Mouse (Mus musculus): ENCODE measurements around the gene Gm3448. TPM values are rescaled to one million over a fixed set of nuclear protein-coding genes. Genes with fewer than 3 reads are reported as not detected.
A peak's percentile ranks its signal among the peaks of the same experiment; 100 is the strongest.

Gm3448 gene
- total and polyA plus RNA-seq, 3 experiments: 2.0 to 4.2 (median 3.8) TPM

GRCm38 (mm10) chr17:14959979-14960378, 81.4 kb downstream of the Gm3448 start (continued):
- no peak for TF ChIP-seq ZNF384 (IDR thresholded peaks at IDR 0.05; ENCODE audit: low read depth, low read length)
- TF ChIP-seq JUN (IDR thresholded peaks at IDR 0.05; ENCODE audit: insufficient read depth, low read depth, low read length): no peak
- no peak for TF ChIP-seq POLR2AphosphoS2 (IDR thresholded peaks at IDR 0.05; ENCODE audit: low read depth, low read length)
- TF ChIP-seq SIN3A (IDR thresholded peaks at IDR 0.05; ENCODE audit: low read length): peak; percentile 91
- no peak for TF ChIP-seq PAX5 (IDR thresholded peaks at IDR 0.05; ENCODE audit: low read length)
- TF ChIP-seq MAX (IDR thresholded peaks at IDR 0.05; ENCODE audit: low read length): peak; percentile 63; the same call in 1 of the 2 replicates
- TF ChIP-seq MXI1 (IDR thresholded peaks at IDR 0.05; ENCODE audit: low read depth, low read length): peak; percentile 87
- peak; percentile 12; the same call in 1 of the 2 replicates for TF ChIP-seq ETS1 (conservative IDR thresholded peaks at IDR 0.05; ENCODE audit: low read depth, low read length)
- TF ChIP-seq BHLHE40 (IDR thresholded peaks at IDR 0.05; ENCODE audit: low read depth, low read length): no peak

- Histone ChIP-seq H3K4me2 (ENCODE audit: insufficient read depth, low read depth, poor library complexity, severe bottlenecking) (peak overlapping the region; percentile 91), H3K79me2 (replicated peaks; ENCODE audit: control insufficient read depth, extremely low read depth, insufficient read depth, poor library complexity, severe bottlenecking) (peaks cover 50% of the 10 kb centered on the region), H3K36me3 (replicated peaks in 1 of 2; ENCODE audit: control insufficient read depth in 1 of 2, insufficient read depth in 1 of 2, low read length in 1 of 2) (peaks cover 26 to 45% of the 10 kb centered on the region in 2 experiments), H3K27ac (ENCODE audit: insufficient read depth, low read depth) (no peak overlapping the region), H3K4me3 (replicated peaks in 1 of 3; ENCODE audit: low read depth in 2 of 3, low read length in 2 of 3, poor library complexity in 1 of 3) (peak overlapping the region; percentile 57 to 95 (median 94)), H3K9me3 (replicated peaks; ENCODE audit: low read length) (no peaks in the 10 kb centered on the region), H3K9ac (ENCODE audit: insufficient read depth, low read depth) (peak overlapping the region; percentile 95), H3K27me3 (replicated peaks) (no peaks in the 10 kb centered on the region), H3K4me1 (ENCODE audit: control insufficient read depth in 1 of 2, insufficient read depth in 2 of 2) (peaks cover 10 to 46% of the 10 kb centered on the region in 2 experiments)
- in situ Hi-C loops (cut with MboI; ENCODE audit: low pct_ligation_motif_present, low pct_unique_long_range_greater_than_20kb, low sequenced_read_pairs): no loop called here
- no peak for DNase-seq (ENCODE audit: extremely low read depth)
- dilution Hi-C loops (cut with MboI; ENCODE audit: extremely low pct_ligation_motif_present, extremely low pct_unique_long_range_greater_than_20kb, low sequenced_read_pairs): no loop called here
- no peak for TF ChIP-seq MEF2A (IDR thresholded peaks at IDR 0.05; ENCODE audit: borderline replicate concordance, low read depth, low read length)
- no peak for TF ChIP-seq PAX5 (IDR thresholded peaks at IDR 0.05; ENCODE audit: low read length)
- TF ChIP-seq E2F4 (IDR thresholded peaks at IDR 0.05; ENCODE audit: insufficient replicate concordance, low read depth, low read length): no peak
- no peak for TF ChIP-seq NRF1 (IDR thresholded peaks at IDR 0.05; ENCODE audit: low read depth, low read length)
- no peak for TF ChIP-seq RAD21 (IDR thresholded peaks at IDR 0.05; ENCODE audit: low read depth, low read length)
- no peak for TF ChIP-seq ZMIZ1 (IDR thresholded peaks at IDR 0.05; ENCODE audit: low read depth, low read length)
- no peak for TF ChIP-seq ELF1 (IDR thresholded peaks at IDR 0.05; ENCODE audit: low read depth, low read length)
- no peak for TF ChIP-seq MYC (IDR thresholded peaks at IDR 0.05; ENCODE audit: low read depth, low read length)
- TF ChIP-seq NELFE (IDR thresholded peaks at IDR 0.05; ENCODE audit: low read depth, low read length): no peak
- no peak for TF ChIP-seq CHD1 (IDR thresholded peaks at IDR 0.05; ENCODE audit: low read depth, low read length)
- TF ChIP-seq MXI1 (IDR thresholded peaks at IDR 0.05; ENCODE audit: low read depth, low read length): no peak
- no peak for TF ChIP-seq USF2 (conservative IDR thresholded peaks at IDR 0.05; ENCODE audit: low read depth, low read length)
- no peak for TF ChIP-seq CHD2 (IDR thresholded peaks at IDR 0.05; ENCODE audit: low read length)
Measured at GRCm38 (mm10) chr17:14958686-14959327, 82.5 kb downstream of the Gm3448 start.
